Mouse (Mus musculus): ENCODE results near the gene Ugt1a1.
A peak's percentile ranks its signal among the peaks of the same experiment; 100 is the strongest.
"Not testable (repeated sequence)": the region's sequence is repeated elsewhere in the genome, so short reads cannot be mapped to it uniquely, and the experiment has no call there.

Ugt1a1 gene

GRCm38 (mm10) chr1:88219054-88219453 lies 7.3 kb downstream of the Ugt1a1 start:
- no peak for DNase-seq

- no peak for DNase-seq
Observed at GRCm38 (mm10) chr1:88220336-88220735, 8.6 kb downstream of the Ugt1a1 start.

- DNase-seq: no peak
Observed at GRCm38 (mm10) chr1:88222216-88222615, 10.5 kb downstream of the Ugt1a1 start.

- DNase-seq: not testable (repeated sequence)
Observed at GRCm38 (mm10) chr1:88223011-88223515, 11.3 kb downstream of the Ugt1a1 start.

- no peak for DNase-seq
Observed at GRCm38 (mm10) chr1:88223591-88223990, 11.8 kb downstream of the Ugt1a1 start.

- DNase-seq: peak in 1 of 2 experiments; percentile 55
Observed at GRCm38 (mm10) chr1:88224029-88224776, 12.4 kb downstream of the Ugt1a1 start.

- not testable (repeated sequence) for DNase-seq
Observed at GRCm38 (mm10) chr1:88225301-88225700, 13.5 kb downstream of the Ugt1a1 start.

- no peak for DNase-seq
Observed at GRCm38 (mm10) chr1:88225741-88226140, 14.0 kb downstream of the Ugt1a1 start.

- DNase-seq: peak in 1 of 2 experiments; percentile 4
Observed at GRCm38 (mm10) chr1:88226670-88227379, 15.1 kb downstream of the Ugt1a1 start, which contains the start of gene Mroh2a. Gene Mroh2a (plus strand): TSS chr1:88226986.

GRCm38 (mm10) chr1:88227482-88227881 lies 15.7 kb downstream of the Ugt1a1 start:
- peak in 1 of 2 experiments; percentile 2 for DNase-seq

GRCm38 (mm10) chr1:88228121-88228520 lies 16.4 kb downstream of the Ugt1a1 start:
- DNase-seq: peak in 1 of 2 experiments; percentile 1

- no peak for DNase-seq
Observed at GRCm38 (mm10) chr1:88229566-88229965, 17.8 kb downstream of the Ugt1a1 start.

- DNase-seq: no peak
Observed at GRCm38 (mm10) chr1:88229986-88230385, 18.2 kb downstream of the Ugt1a1 start.

- DNase-seq: no peak
Observed at GRCm38 (mm10) chr1:88230421-88230820, 18.7 kb downstream of the Ugt1a1 start.

GRCm38 (mm10) chr1:88230981-88231802 lies 19.4 kb downstream of the Ugt1a1 start:
- DNase-seq: no peak

GRCm38 (mm10) chr1:88231803-88232499 lies 20.2 kb downstream of the Ugt1a1 start:
- DNase-seq: no peak

- no peak for DNase-seq
Observed at GRCm38 (mm10) chr1:88232664-88233380, 21.1 kb downstream of the Ugt1a1 start.

- no peak for DNase-seq
Observed at GRCm38 (mm10) chr1:88233421-88234247, 21.9 kb downstream of the Ugt1a1 start.

GRCm38 (mm10) chr1:88234248-88234610 lies 22.5 kb downstream of the Ugt1a1 start:
- DNase-seq: no peak

GRCm38 (mm10) chr1:88234646-88235045 lies 22.9 kb downstream of the Ugt1a1 start:
- no peak for DNase-seq
